Mouse (Mus musculus) midbrain, embryonic 15.5 days (tissue): ENCODE data around the gene Sfrp5. TPM values are rescaled to one million over a fixed set of nuclear protein-coding genes. Genes with fewer than 3 reads are reported as not detected.

Experiments
- ATAC-seq: fragments of 200-750 bp; cut with Nextera tagmentation; replicated peaks from 2 replicates; pipeline ENCODE4 v1.8.0; 2017; ENCODE audit warnings: moderate TSS enrichment
- H3K27ac ChIP-seq: fragments of 300-500 bp; sonication (generic); 2 replicates; pipeline ENCODE4 v1.5.1; 2015; ENCODE audit warnings: mild to moderate bottlenecking, inconsistent platforms
- H3K27me3 ChIP-seq: fragments of 300-500 bp; sonication (generic); replicated peaks from 2 replicates; pipeline ENCODE4 v1.6.1; 2015; ENCODE audit warnings: inconsistent platforms
- H3K36me3 ChIP-seq: fragments of 300-500 bp; sonication (generic); replicated peaks from 2 replicates; pipeline ENCODE4 v1.6.1; 2015; ENCODE audit warnings: inconsistent platforms
- H3K4me1 ChIP-seq: fragments of 300-500 bp; sonication (generic); 2 replicates; pipeline ENCODE4 v1.6.1; 2015; ENCODE audit warnings: inconsistent platforms
- H3K4me2 ChIP-seq: fragments of 300-500 bp; sonication (generic); 2 replicates; pipeline ENCODE4 v1.6.1; 2015; ENCODE audit warnings: inconsistent platforms, mild to moderate bottlenecking, moderate library complexity
- H3K4me3 ChIP-seq: fragments of 300-500 bp; sonication (generic); 2 replicates; pipeline ENCODE4 v1.5.1; 2015; ENCODE audit warnings: mild to moderate bottlenecking, inconsistent platforms
- H3K9ac ChIP-seq: fragments of 300-500 bp; sonication (generic); 2 replicates; pipeline ENCODE4 v1.6.1; 2015; ENCODE audit warnings: mild to moderate bottlenecking, inconsistent platforms
- H3K9me3 ChIP-seq: fragments of 300-500 bp; sonication (generic); 2 replicates; pipeline ENCODE4 v1.6.1; 2016; ENCODE audit warnings: inconsistent platforms
- WGBS: fragments of 180-500 bp; shearing (Covaris S2); methylation state at CpG from one replicate; pipeline ENCODE4 v1.1.7; 2015; ENCODE audit warnings: mixed read lengths; 5-methylcytosine and 5-hydroxymethylcytosine counted together
- polyA plus RNA-seq: library from polyadenylated mRNA; unstranded; fragments of >200 nt; fragmentation: Nextera tagmentation; extraction: Ambion mirVana; gene quantifications from 2 replicates; pipeline ENCODE4 v1.2.1, GENCODE M21; 2015

Gene Sfrp5
- polyA plus RNA-seq, 1 experiment from 2014 or later = 1.1 TPM

- H3K9me3 ChIP-seq = no peaks in the 10 kb centered on the region
- H3K4me3 ChIP-seq = no peak overlapping the region
- WGBS = 82% methylated on average over 10 of the region's 10 CpGs
- H3K36me3 ChIP-seq = no peaks in the 10 kb centered on the region
- H3K9ac ChIP-seq = no peak overlapping the region
- ATAC-seq = no peak
- H3K27ac ChIP-seq = no peak overlapping the region
- H3K27me3 ChIP-seq = no peaks in the 10 kb centered on the region; the same call in 1 of the 2 replicates
- H3K4me1 ChIP-seq = 0 out of 2 replicates have a peak, but pooled peaks cover 4% of the 10 kb centered on the region
- H3K4me2 ChIP-seq = no peak overlapping the region
Measured at GRCm38 (mm10) chr19:42226451-42226850, 24.4 kb upstream of the Sfrp5 start.

- H3K36me3 ChIP-seq = no peaks in the 10 kb centered on the region
Measured at GRCm38 (mm10) chr19:42217374-42217763, 15.3 kb upstream of the Sfrp5 start.

GRCm38 (mm10) chr19:42216699-42217373 lies 14.8 kb upstream of the Sfrp5 start:
- H3K4me1 ChIP-seq = no peaks in the 10 kb centered on the region
- no peaks in the 10 kb centered on the region for H3K27me3 ChIP-seq
- no peaks in the 10 kb centered on the region for H3K9me3 ChIP-seq
- no peak overlapping the region for H3K4me2 ChIP-seq
- no peak overlapping the region for H3K4me3 ChIP-seq
- 72% methylated on average over 7 of the region's 7 CpGs for WGBS
- no peaks in the 10 kb centered on the region for H3K36me3 ChIP-seq
- peak; percentile 42; the same call in 1 of the 2 replicates for ATAC-seq
- H3K9ac ChIP-seq = no peak overlapping the region
- no peak overlapping the region for H3K27ac ChIP-seq

More at GRCm38 (mm10) chr19:42217374-42217763, 15.3 kb upstream of the Sfrp5 start:
- Histone ChIP-seq H3K9me3 (no peaks in the 10 kb centered on the region), H3K4me1 (no peaks in the 10 kb centered on the region), H3K27me3 (no peaks in the 10 kb centered on the region), H3K9ac (no peak overlapping the region), H3K4me2 (no peak overlapping the region), H3K4me3 (no peak overlapping the region), H3K27ac (no peak overlapping the region)
- 19% methylated on average over 2 of the region's 2 CpGs for WGBS
- peak; percentile 45; the same call in 1 of the 2 replicates for ATAC-seq

GRCm38 (mm10) chr19:42214601-42215000 lies 12.5 kb upstream of the Sfrp5 start:
- Histone ChIP-seq H3K4me2 (no peak overlapping the region), H3K4me1 (no peaks in the 10 kb centered on the region), H3K9me3 (no peaks in the 10 kb centered on the region), H3K9ac (no peak overlapping the region), H3K4me3 (no peak overlapping the region), H3K27me3 (no peaks in the 10 kb centered on the region), H3K36me3 (no peaks in the 10 kb centered on the region), H3K27ac (no peak overlapping the region)
- ATAC-seq = no peak
- 89% methylated on average over 2 of the region's 2 CpGs for WGBS

GRCm38 (mm10) chr19:42211936-42212335 lies 9.9 kb upstream of the Sfrp5 start:
- H3K9ac ChIP-seq = no peak overlapping the region
- no peak overlapping the region for H3K4me2 ChIP-seq
- H3K4me1 ChIP-seq = no peaks in the 10 kb centered on the region
- H3K9me3 ChIP-seq = no peaks in the 10 kb centered on the region
- H3K4me3 ChIP-seq = no peak overlapping the region
- H3K36me3 ChIP-seq = no peaks in the 10 kb centered on the region
- H3K27me3 ChIP-seq = no peaks in the 10 kb centered on the region
- no peak for ATAC-seq
- WGBS = 62% methylated on average over 8 of the region's 8 CpGs
- no peak overlapping the region for H3K27ac ChIP-seq

GRCm38 (mm10) chr19:42209976-42210375 lies 7.9 kb upstream of the Sfrp5 start:
- Histone ChIP-seq H3K36me3 (no peaks in the 10 kb centered on the region), H3K4me2 (no peak overlapping the region), H3K9me3 (no peaks in the 10 kb centered on the region), H3K27me3 (no peaks in the 10 kb centered on the region), H3K27ac (no peak overlapping the region), H3K4me3 (no peak overlapping the region), H3K9ac (no peak overlapping the region), H3K4me1 (no peaks in the 10 kb centered on the region)
- WGBS = 63% methylated on average over 6 of the region's 6 CpGs
- no peak for ATAC-seq

- 69% methylated on average over 7 of the region's 7 CpGs for WGBS
- Histone ChIP-seq H3K4me3 (no peak overlapping the region), H3K36me3 (no peaks in the 10 kb centered on the region), H3K27ac (no peak overlapping the region), H3K27me3 (no peaks in the 10 kb centered on the region), H3K4me2 (no peak overlapping the region), H3K9me3 (no peaks in the 10 kb centered on the region), H3K4me1 (no peaks in the 10 kb centered on the region), H3K9ac (no peak overlapping the region)
- ATAC-seq = no peak
Measured at GRCm38 (mm10) chr19:42209485-42209884, 7.4 kb upstream of the Sfrp5 start.

GRCm38 (mm10) chr19:42205201-42205600 lies 3.1 kb upstream of the Sfrp5 start:
- WGBS = 81% methylated on average over 8 of the region's 8 CpGs
- no peaks in the 10 kb centered on the region for H3K36me3 ChIP-seq
- no peak for ATAC-seq
- no peak overlapping the region for H3K9ac ChIP-seq
- H3K4me2 ChIP-seq = no peak overlapping the region
- no peak overlapping the region for H3K27ac ChIP-seq
- H3K27me3 ChIP-seq = peaks cover 39% of the 10 kb centered on the region
- no peaks in the 10 kb centered on the region for H3K9me3 ChIP-seq
- no peak overlapping the region for H3K4me3 ChIP-seq
- H3K4me1 ChIP-seq = peaks cover 16% of the 10 kb centered on the region

GRCm38 (mm10) chr19:42204306-42204705 lies 2.3 kb upstream of the Sfrp5 start:
- Histone ChIP-seq H3K4me2 (no peak overlapping the region), H3K27ac (no peak overlapping the region), H3K9ac (no peak overlapping the region), H3K27me3 (peaks cover 48% of the 10 kb centered on the region), H3K36me3 (no peaks in the 10 kb centered on the region), H3K9me3 (no peaks in the 10 kb centered on the region), H3K4me1 (peaks cover 16% of the 10 kb centered on the region), H3K4me3 (no peak overlapping the region)
- ATAC-seq = no peak
- WGBS = 85% methylated on average over 4 of the region's 4 CpGs

- Histone ChIP-seq H3K4me2 (peak overlapping the region; percentile 46), H3K4me3 (peak overlapping the region; percentile 28), H3K27ac (no peak overlapping the region), H3K4me1 (peaks cover 16% of the 10 kb centered on the region), H3K9ac (no peak overlapping the region), H3K36me3 (no peaks in the 10 kb centered on the region), H3K27me3 (peaks cover 57% of the 10 kb centered on the region), H3K9me3 (no peaks in the 10 kb centered on the region)
- no peak for ATAC-seq
- 41% methylated on average over 8 of the region's 8 CpGs for WGBS
Measured at GRCm38 (mm10) chr19:42202467-42202866, 415 bp upstream of the Sfrp5 start.

- Histone ChIP-seq H3K36me3 (no peaks in the 10 kb centered on the region), H3K4me2 (no peak overlapping the region), H3K9me3 (no peaks in the 10 kb centered on the region), H3K4me1 (peaks cover 16% of the 10 kb centered on the region), H3K9ac (no peak overlapping the region), H3K4me3 (no peak overlapping the region), H3K27me3 (peaks cover 45% of the 10 kb centered on the region), H3K27ac (no peak overlapping the region)
- 38% methylated on average over 11 of the region's 11 CpGs for WGBS
- no peak for ATAC-seq
Measured at GRCm38 (mm10) chr19:42198026-42198425, 4.0 kb downstream of the Sfrp5 start.

- H3K9me3 ChIP-seq = no peaks in the 10 kb centered on the region
- 64% methylated on average over 4 of the region's 4 CpGs for whole genome bisulfite sequencing
- no peak overlapping the region for H3K27ac ChIP-seq
- H3K27me3 ChIP-seq = peaks cover 36% of the 10 kb centered on the region
- H3K4me2 ChIP-seq = no peak overlapping the region
- no peak overlapping the region for H3K9ac ChIP-seq
- H3K36me3 ChIP-seq = no peaks in the 10 kb centered on the region
- no peak for ATAC-seq
- no peak overlapping the region for H3K4me3 ChIP-seq
- peaks cover 14% of the 10 kb centered on the region for H3K4me1 ChIP-seq
Measured at GRCm38 (mm10) chr19:42197066-42197465, 5.0 kb downstream of the Sfrp5 start.

GRCm38 (mm10) chr19:42196378-42196777 lies 5.7 kb downstream of the Sfrp5 start:
- Histone ChIP-seq H3K9me3 (no peaks in the 10 kb centered on the region), H3K9ac (no peak overlapping the region), H3K4me3 (no peak overlapping the region), H3K27ac (no peak overlapping the region), H3K27me3 (peaks cover 29% of the 10 kb centered on the region), H3K4me1 (peaks cover 8% of the 10 kb centered on the region), H3K4me2 (no peak overlapping the region), H3K36me3 (peaks cover 3% of the 10 kb centered on the region; the same call in 1 of the 2 replicates)
- 75% methylated on average over 4 of the region's 4 CpGs for WGBS
- ATAC-seq = no peak
